Mouse (Mus musculus): Measurements from ENCODE around the gene Csf2rb2. TPM values are rescaled to one million over a fixed set of nuclear protein-coding genes. Genes with fewer than 3 reads are reported as not detected.
"Not testable (repeated sequence)": the region's sequence is repeated elsewhere in the genome, so short reads cannot be mapped to it uniquely, and the experiment has no call there.

Csf2rb2 gene
- 0.12 and 0.19 TPM in 2 replicates for polyA plus RNA-seq (2015; fragmentation: Nextera tagmentation; extraction: Ambion mirVana)

GRCm38 (mm10) chr15:78305341-78305933, at the start of gene Csf2rb2:
Gene Csf2rb2 (minus strand): TSS chr15:78305721.
- no peaks in the 10 kb centered on the region for H3K27me3 ChIP-seq (ENCODE audit: insufficient read depth, low read length)
- H3K9ac ChIP-seq (replicated peaks; ENCODE audit: low read length): no peak within 1 kb of the TSS
- no peak for ATAC-seq (ENCODE audit: low FRiP score, low TSS enrichment)
- H3K4me2 ChIP-seq (replicated peaks; ENCODE audit: low read depth, low read length): no peak within 1 kb of the TSS
- no peak within 1 kb of the TSS for H3K27ac ChIP-seq (ENCODE audit: low read length)
- H3K9me3 ChIP-seq (ENCODE audit: low read length): no peaks in the 10 kb centered on the region
- no peaks in the 10 kb centered on the region for H3K36me3 ChIP-seq (ENCODE audit: insufficient read depth, low read length)
- H3K4me3 ChIP-seq (ENCODE audit: low read length): no peak within 1 kb of the TSS
- WGBS: 70% methylated on average over 10 of the region's 10 CpGs
- H3K4me1 ChIP-seq (ENCODE audit: insufficient read depth, low read length): peaks cover 3% of the 10 kb centered on the region; the same call in 1 of the 2 replicates

DNA sequence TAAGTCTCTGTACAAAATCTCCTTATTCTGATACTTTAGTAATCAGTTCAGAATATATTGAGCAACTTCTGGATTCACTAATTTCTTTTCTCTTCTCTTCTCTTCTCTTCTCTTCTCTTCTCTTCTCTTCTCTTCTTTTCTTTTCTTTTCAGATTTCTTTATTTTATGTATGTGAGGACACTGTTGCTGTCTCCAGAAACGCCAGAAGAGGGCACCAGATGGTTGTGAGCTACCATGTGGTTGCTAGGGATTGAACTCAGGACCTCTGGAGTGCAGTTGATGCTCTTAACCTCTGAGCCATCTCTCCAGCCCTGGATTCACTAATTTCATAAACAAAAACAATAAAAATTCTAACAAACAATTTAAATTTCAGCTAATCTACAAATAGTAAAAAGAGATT, 49.4 kb upstream of the Csf2rb2 start:
- H3K4me3 ChIP-seq (ENCODE audit: low read length): no peak overlapping the region
- ATAC-seq (ENCODE audit: low FRiP score, low TSS enrichment): no peak
- WGBS: 0% methylated on average over 1 of the region's 1 CpGs
- no peaks in the 10 kb centered on the region for H3K36me3 ChIP-seq (ENCODE audit: insufficient read depth, low read length)
- H3K4me2 ChIP-seq (replicated peaks; ENCODE audit: low read depth, low read length): no peak overlapping the region
- H3K4me1 ChIP-seq (ENCODE audit: insufficient read depth, low read length): no peaks in the 10 kb centered on the region
- H3K27ac ChIP-seq (ENCODE audit: low read length): no peak overlapping the region
- no peaks in the 10 kb centered on the region for H3K27me3 ChIP-seq (ENCODE audit: insufficient read depth, low read length)
- H3K9me3 ChIP-seq (ENCODE audit: low read length): no peaks in the 10 kb centered on the region
- H3K9ac ChIP-seq (replicated peaks; ENCODE audit: low read length): no peak overlapping the region

- ATAC-seq (ENCODE audit: low FRiP score, low TSS enrichment): no peak
- Histone ChIP-seq H3K4me2 (replicated peaks; ENCODE audit: low read depth, low read length) (no peak overlapping the region), H3K9ac (replicated peaks; ENCODE audit: low read length) (no peak overlapping the region), H3K9me3 (ENCODE audit: low read length) (no peaks in the 10 kb centered on the region), H3K27me3 (ENCODE audit: insufficient read depth, low read length) (no peaks in the 10 kb centered on the region), H3K4me1 (ENCODE audit: insufficient read depth, low read length) (no peaks in the 10 kb centered on the region), H3K27ac (ENCODE audit: low read length) (no peak overlapping the region), H3K36me3 (ENCODE audit: insufficient read depth, low read length) (no peaks in the 10 kb centered on the region), H3K4me3 (ENCODE audit: low read length) (no peak overlapping the region)
- 60% methylated on average over 3 of the region's 3 CpGs for WGBS
Observed at GRCm38 (mm10) chr15:78351586-78352165, 46.2 kb upstream of the Csf2rb2 start.

- Histone ChIP-seq H3K9ac (replicated peaks; ENCODE audit: low read length) (no peak overlapping the region), H3K27me3 (ENCODE audit: insufficient read depth, low read length) (no peaks in the 10 kb centered on the region), H3K27ac (ENCODE audit: low read length) (no peak overlapping the region), H3K9me3 (ENCODE audit: low read length) (no peaks in the 10 kb centered on the region), H3K4me1 (ENCODE audit: insufficient read depth, low read length) (no peaks in the 10 kb centered on the region), H3K4me2 (replicated peaks; ENCODE audit: low read depth, low read length) (no peak overlapping the region), H3K36me3 (ENCODE audit: insufficient read depth, low read length) (no peaks in the 10 kb centered on the region), H3K4me3 (ENCODE audit: low read length) (no peak overlapping the region)
- ATAC-seq (ENCODE audit: low FRiP score, low TSS enrichment): no peak
- 89% methylated on average over 3 of the region's 3 CpGs for WGBS
Observed at GRCm38 (mm10) chr15:78344567-78344966, 39.0 kb upstream of the Csf2rb2 start.

GRCm38 (mm10) chr15:78343683-78344082, 38.2 kb upstream of the Csf2rb2 start:
- ATAC-seq (ENCODE audit: low FRiP score, low TSS enrichment): no peak
- H3K36me3 ChIP-seq (ENCODE audit: insufficient read depth, low read length): no peaks in the 10 kb centered on the region
- H3K27me3 ChIP-seq (ENCODE audit: insufficient read depth, low read length): no peaks in the 10 kb centered on the region
- no peaks in the 10 kb centered on the region for H3K4me1 ChIP-seq (ENCODE audit: insufficient read depth, low read length)
- WGBS: 12% methylated on average over 1 of the region's 1 CpGs
- no peak overlapping the region for H3K4me3 ChIP-seq (ENCODE audit: low read length)
- H3K9ac ChIP-seq (replicated peaks; ENCODE audit: low read length): no peak overlapping the region
- no peaks in the 10 kb centered on the region for H3K9me3 ChIP-seq (ENCODE audit: low read length)
- H3K4me2 ChIP-seq (replicated peaks; ENCODE audit: low read depth, low read length): no peak overlapping the region
- no peak overlapping the region for H3K27ac ChIP-seq (ENCODE audit: low read length)

GRCm38 (mm10) chr15:78340919-78341318, 35.4 kb upstream of the Csf2rb2 start:
- 60% methylated on average over 6 of the region's 7 CpGs for WGBS

GRCm38 (mm10) chr15:78339627-78340423, 34.3 kb upstream of the Csf2rb2 start:
- 0 out of 2 replicates have a peak, but pooled peaks have one; percentile 39 for ATAC-seq (ENCODE audit: low FRiP score, low TSS enrichment)
- H3K36me3 ChIP-seq (ENCODE audit: insufficient read depth, low read length); H3K9me3 ChIP-seq (ENCODE audit: low read length); H3K9ac ChIP-seq (replicated peaks; ENCODE audit: low read length); H3K4me1 ChIP-seq (ENCODE audit: insufficient read depth, low read length); H3K27ac ChIP-seq (ENCODE audit: low read length); H3K4me2 ChIP-seq (replicated peaks; ENCODE audit: low read depth, low read length); H3K27me3 ChIP-seq (ENCODE audit: insufficient read depth, low read length); H3K4me3 ChIP-seq (ENCODE audit: low read length): not testable (repeated sequence)
- 29% methylated on average over 7 of the region's 7 CpGs for WGBS

More at GRCm38 (mm10) chr15:78340919-78341318, 35.4 kb upstream of the Csf2rb2 start:
- not testable (repeated sequence) for H3K36me3 ChIP-seq (ENCODE audit: insufficient read depth, low read length); ATAC-seq (ENCODE audit: low FRiP score, low TSS enrichment); H3K9me3 ChIP-seq (ENCODE audit: low read length); H3K4me1 ChIP-seq (ENCODE audit: insufficient read depth, low read length); H3K27ac ChIP-seq (ENCODE audit: low read length); H3K9ac ChIP-seq (replicated peaks; ENCODE audit: low read length); H3K4me2 ChIP-seq (replicated peaks; ENCODE audit: low read depth, low read length); H3K4me3 ChIP-seq (ENCODE audit: low read length); H3K27me3 ChIP-seq (ENCODE audit: insufficient read depth, low read length)

- Histone ChIP-seq H3K36me3 (ENCODE audit: insufficient read depth, low read length) (no peaks in the 10 kb centered on the region), H3K4me1 (ENCODE audit: insufficient read depth, low read length) (no peaks in the 10 kb centered on the region), H3K9ac (replicated peaks; ENCODE audit: low read length) (no peak overlapping the region), H3K4me3 (ENCODE audit: low read length) (no peak overlapping the region), H3K27ac (ENCODE audit: low read length) (no peak overlapping the region), H3K27me3 (ENCODE audit: insufficient read depth, low read length) (no peaks in the 10 kb centered on the region), H3K9me3 (ENCODE audit: low read length) (no peaks in the 10 kb centered on the region), H3K4me2 (replicated peaks; ENCODE audit: low read depth, low read length) (no peak overlapping the region)
- WGBS: 77% methylated on average over 3 of the region's 3 CpGs
- no peak for ATAC-seq (ENCODE audit: low FRiP score, low TSS enrichment)
Observed at GRCm38 (mm10) chr15:78334380-78334779, 28.9 kb upstream of the Csf2rb2 start.

GRCm38 (mm10) chr15:78332981-78333380, 27.5 kb upstream of the Csf2rb2 start:
- Histone ChIP-seq H3K36me3 (ENCODE audit: insufficient read depth, low read length) (no peaks in the 10 kb centered on the region), H3K9me3 (ENCODE audit: low read length) (no peaks in the 10 kb centered on the region), H3K27ac (ENCODE audit: low read length) (no peak overlapping the region), H3K4me3 (ENCODE audit: low read length) (no peak overlapping the region), H3K9ac (replicated peaks; ENCODE audit: low read length) (no peak overlapping the region), H3K4me1 (ENCODE audit: insufficient read depth, low read length) (no peaks in the 10 kb centered on the region), H3K27me3 (ENCODE audit: insufficient read depth, low read length) (no peaks in the 10 kb centered on the region), H3K4me2 (replicated peaks; ENCODE audit: low read depth, low read length) (no peak overlapping the region)
- WGBS: 76% methylated on average over 6 of the region's 6 CpGs
- ATAC-seq (ENCODE audit: low FRiP score, low TSS enrichment): no peak

Data from kidney, embryonic 16.5 days (tissue).